Mouse (Mus musculus): ENCODE measurements around the gene Sdhaf4.

GRCm38 (mm10) chr1:23983118-23983517 is 22.3 kb downstream of the Sdhaf4 start:
- TF ChIP-seq POLR2A (IDR thresholded peaks at IDR 0.05; ENCODE audit: insufficient read depth, low read depth, low read length) (no peak), CTCF (IDR thresholded peaks at IDR 0.05; ENCODE audit: insufficient read depth, low read depth, low read length) (no peak)
